8 mouse cellular contexts compared by ENCODE assay signal in the genomic region with DNA sequence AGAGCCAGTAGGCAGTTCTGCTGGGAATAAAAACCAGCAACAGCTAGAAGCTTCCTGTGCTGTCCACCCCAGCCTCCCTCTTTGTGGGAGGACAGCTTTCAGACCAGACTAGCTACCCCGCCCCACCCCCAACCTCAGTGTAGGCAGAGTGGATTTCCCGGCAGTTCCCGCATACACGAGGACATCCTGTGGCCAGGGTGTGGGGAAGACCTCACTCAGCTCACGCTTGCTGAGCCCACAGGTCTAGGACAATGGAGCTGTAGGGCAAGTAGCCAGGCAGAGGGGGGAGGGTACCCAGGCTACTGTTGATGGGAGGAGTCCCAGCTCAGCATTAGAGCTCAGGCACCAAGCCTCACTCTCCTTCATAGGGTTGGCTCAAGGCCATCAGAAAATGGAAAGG. TPM values are rescaled to one million over a fixed set of nuclear protein-coding genes. Genes with fewer than 3 reads are reported as not detected.
DNase-seq lines count a peak whose midpoint lies in the region; ATAC-seq lines count a peak whose summit lies in the region.

No protein-coding gene starts in this region.

- H3K36me3 ChIP-seq in megakaryocyte, embryonic 14.5 days (replicated peaks; ENCODE audit: low read length): peaks cover 60% of the 10 kb centered on the region
- peaks cover 20% of the 10 kb centered on the region for H3K36me3 ChIP-seq in liver, embryonic 12.5 days

- H3K4me1 ChIP-seq in megakaryocyte, embryonic 14.5 days: peaks cover 100% of the 10 kb centered on the region
- peaks cover 91% of the 10 kb centered on the region for H3K4me1 ChIP-seq in liver, embryonic 12.5 days

- no peak overlapping the region for H3K4me2 ChIP-seq in liver, embryonic 12.5 days

- no peak for ATAC-seq in megakaryocyte, adult 5-6 weeks (ENCODE audit: poor library complexity, severe bottlenecking)
- peak; percentile 22; the same call in 1 of the 2 replicates for ATAC-seq in common myeloid progenitor, adult 5-6 weeks (replicated peaks; ENCODE audit: low read depth, poor library complexity, severe bottlenecking)
- ATAC-seq in liver, embryonic 12.5 days: peak; percentile 25

- H3K27me3 ChIP-seq in megakaryocyte, embryonic 14.5 days (replicated peaks): no peaks in the 10 kb centered on the region
- no peaks in the 10 kb centered on the region for H3K27me3 ChIP-seq in liver, embryonic 12.5 days (replicated peaks)

- H3K4me3 ChIP-seq in megakaryocyte, embryonic 14.5 days (replicated peaks): peak overlapping the region; percentile 84
- H3K4me3 ChIP-seq in liver, embryonic 12.5 days: no peak overlapping the region

- WGBS in liver, embryonic 12.5 days (ENCODE audit: insufficient replicate concordance): 26% methylated on average over 5 of the region's 5 CpGs

- no peaks in the 10 kb centered on the region for H3K9me3 ChIP-seq in megakaryocyte, embryonic 14.5 days
- H3K9me3 ChIP-seq in liver, embryonic 12.5 days (replicated peaks): no peaks in the 10 kb centered on the region

- H3K27ac ChIP-seq in liver, embryonic 12.5 days: peak overlapping the region; percentile 18; the same call in 1 of the 2 replicates

- no peak overlapping the region for H3K9ac ChIP-seq in liver, embryonic 12.5 days

- DNase-seq in heart, adult 9 months (ENCODE audit: low spot score in 2 of 2): peak; percentile 85 to 92
- DNase-seq in kidney, adult 18-20 months: peak; percentile 75
- DNase-seq in ovary, postnatal 10 days (ENCODE audit: low spot score): peak; percentile 46
- DNase-seq in cerebellum, postnatal 36 days: no peak

RNA-seq across cellular contexts. Expression of a gene that starts 20.5 kb away (rescaled TPM):
- polyA plus RNA-seq in megakaryocyte, embryonic 14.5 days (2012; ENCODE audit: insufficient read depth, low replicate concordance): 63.1 and 65.1 TPM in 2 replicates
- 2.8 and 2.9 TPM in 2 replicates for total RNA-seq in megakaryocyte, adult 5-6 weeks (2015)
- total RNA-seq in megakaryocyte, adult 5-6 weeks (2017): 0.15 and 4.8 TPM in 2 replicates
- 38.1 and 49.9 TPM in 2 replicates for total RNA-seq in common myeloid progenitor, adult 5-6 weeks (2017)
- polyA plus RNA-seq in liver, embryonic 12.5 days (2016; fragmentation: Nextera tagmentation; extraction: Ambion mirVana): 11.1 and 11.7 TPM in 2 replicates

RNA-seq across cellular contexts. Expression of a gene that starts 28.1 kb away (rescaled TPM):
- polyA plus RNA-seq in megakaryocyte, embryonic 14.5 days (2012; ENCODE audit: insufficient read depth, low replicate concordance): 59.8 and 71.3 TPM in 2 replicates
- 62.4 and 71.7 TPM in 2 replicates for total RNA-seq in megakaryocyte, adult 5-6 weeks (2015)
- 35.4 and 36.0 TPM in 2 replicates for total RNA-seq in megakaryocyte, adult 5-6 weeks (2017)
- total RNA-seq in common myeloid progenitor, adult 5-6 weeks (2017): 138 and 260 TPM in 2 replicates
- 174 and 192 TPM in 2 replicates for polyA plus RNA-seq in liver, embryonic 12.5 days (2016; fragmentation: Nextera tagmentation; extraction: Ambion mirVana)

RNA-seq across cellular contexts. Expression of a gene that starts 33.9 kb away (rescaled TPM):
- not detected in 2 replicates for polyA plus RNA-seq in megakaryocyte, embryonic 14.5 days (2012; ENCODE audit: insufficient read depth, low replicate concordance)
- not detected in 2 replicates for total RNA-seq in megakaryocyte, adult 5-6 weeks (2015)
- total RNA-seq in megakaryocyte, adult 5-6 weeks (2017): not detected in 2 replicates
- total RNA-seq in common myeloid progenitor, adult 5-6 weeks (2017): not detected in 2 replicates
- 0.12 TPM in 1 of 2 replicates, not detected in the other for polyA plus RNA-seq in liver, embryonic 12.5 days (2016; fragmentation: Nextera tagmentation; extraction: Ambion mirVana)

RNA-seq across cellular contexts. Expression of a gene that starts 57.7 kb away (rescaled TPM):
- polyA plus RNA-seq in megakaryocyte, embryonic 14.5 days (2012; ENCODE audit: insufficient read depth, low replicate concordance): 0.75 and 2.3 TPM in 2 replicates
- not detected in 2 replicates for total RNA-seq in megakaryocyte, adult 5-6 weeks (2015)
- not detected in 2 replicates for total RNA-seq in megakaryocyte, adult 5-6 weeks (2017)
- 0.23 TPM in 1 of 2 replicates, not detected in the other for total RNA-seq in common myeloid progenitor, adult 5-6 weeks (2017)
- 11.3 and 12.5 TPM in 2 replicates for polyA plus RNA-seq in liver, embryonic 12.5 days (2016; fragmentation: Nextera tagmentation; extraction: Ambion mirVana)

Comparison
In these comparisons a context has a peak if more than half of its experiments do, and no peak if none do; other contexts are left out.
1. DNase-seq: peak in heart, adult 9 months (2 of 2), kidney, adult 18-20 months (single experiment) and ovary, postnatal 10 days (single experiment); none in cerebellum, postnatal 36 days (0 of 2).